Mouse (Mus musculus): ENCODE measurements around the gene Imp3. TPM values are rescaled to one million over a fixed set of nuclear protein-coding genes. Genes with fewer than 3 reads are reported as not detected.

Gene Imp3
- total RNA-seq, 1 experiment, result 108 TPM

- Histone ChIP-seq H3K9me3 (ENCODE audit: control insufficient read depth, insufficient read depth, low read depth, low read length) (no peaks in the 10 kb centered on the region), H3K9ac (ENCODE audit: insufficient read depth, low read depth, low read length, poor library complexity, severe bottlenecking) (no peak overlapping the region), H3K4me3 (ENCODE audit: insufficient read depth in 1 of 2, low read depth in 1 of 2, low read length in 2 of 2, poor library complexity in 1 of 2, severe bottlenecking in 1 of 2) (no peak overlapping the region), H3K27ac (ENCODE audit: insufficient read depth, low read depth, low read length, poor library complexity, severe bottlenecking) (no peak overlapping the region), H3K36me3 (ENCODE audit: control insufficient read depth, insufficient read depth, low read length, poor library complexity, severe bottlenecking) (peaks cover 2% of the 10 kb centered on the region), H3K4me1 (ENCODE audit: control insufficient read depth in 2 of 2, insufficient read depth in 2 of 2, low read length in 2 of 2, poor library complexity in 1 of 2) (no peaks in the 10 kb centered on the region; a peak in 1 of 4 replicates)
- in situ Hi-C loops (cut with MboI; ENCODE audit: low sequenced_read_pairs in 2 of 2, unreplicated experiment in 2 of 2), result no loop called here
- TF ChIP-seq MAFK (IDR thresholded peaks at IDR 0.05; ENCODE audit: insufficient read depth, low read depth, low read length) (no peak), CHD2 (IDR thresholded peaks at IDR 0.05; ENCODE audit: low read depth, low read length) (no peak), ZNF384 (IDR thresholded peaks at IDR 0.05; ENCODE audit: low read depth, low read length) (no peak), ZC3H11A (IDR thresholded peaks at IDR 0.05; ENCODE audit: borderline replicate concordance, low read depth, low read length) (no peak), HCFC1 (IDR thresholded peaks at IDR 0.05; ENCODE audit: borderline replicate concordance, insufficient read depth, low read length) (no peak)
- DNase-seq (ENCODE audit: low read depth, low spot score), result no peak
Measured at GRCm38 (mm10) chr9:56961591-56961990, 24.3 kb downstream of the Imp3 start.

- H3K27ac ChIP-seq (ENCODE audit: insufficient read depth, low read depth, low read length, poor library complexity, severe bottlenecking), result no peak overlapping the region
- no peaks in the 10 kb centered on the region for H3K9me3 ChIP-seq (ENCODE audit: control insufficient read depth, insufficient read depth, low read depth, low read length)
- no peak for TF ChIP-seq CHD2 (IDR thresholded peaks at IDR 0.05; ENCODE audit: low read depth, low read length)
- H3K9ac ChIP-seq (ENCODE audit: insufficient read depth, low read depth, low read length, poor library complexity, severe bottlenecking), result no peak overlapping the region
- H3K4me1 ChIP-seq (ENCODE audit: control insufficient read depth in 2 of 2, insufficient read depth in 2 of 2, low read length in 2 of 2, poor library complexity in 1 of 2), result no peaks in the 10 kb centered on the region
- DNase-seq (ENCODE audit: low read depth, low spot score), result no peak
- in situ Hi-C loops (cut with MboI; ENCODE audit: low sequenced_read_pairs in 2 of 2, unreplicated experiment in 2 of 2), result no loop called here
- H3K4me3 ChIP-seq (ENCODE audit: insufficient read depth in 1 of 2, low read depth in 1 of 2, low read length in 2 of 2, poor library complexity in 1 of 2, severe bottlenecking in 1 of 2), result no peak overlapping the region
- H3K36me3 ChIP-seq (ENCODE audit: control insufficient read depth, insufficient read depth, low read length, poor library complexity, severe bottlenecking), result peaks cover 4% of the 10 kb centered on the region; the same call in 1 of the 2 replicates
Measured at GRCm38 (mm10) chr9:56970158-56970557, 32.9 kb downstream of the Imp3 start.

GRCm38 (mm10) chr9:56973960-56974524, 36.8 kb downstream of the Imp3 start:
- TF ChIP-seq ZC3H11A (IDR thresholded peaks at IDR 0.05; ENCODE audit: borderline replicate concordance, low read depth, low read length) (no peak), ZNF384 (IDR thresholded peaks at IDR 0.05; ENCODE audit: low read depth, low read length) (no peak), CHD2 (IDR thresholded peaks at IDR 0.05; ENCODE audit: low read depth, low read length) (no peak)
- Histone ChIP-seq H3K9me3 (ENCODE audit: control insufficient read depth, insufficient read depth, low read depth, low read length) (no peaks in the 10 kb centered on the region), H3K9ac (ENCODE audit: insufficient read depth, low read depth, low read length, poor library complexity, severe bottlenecking) (no peak overlapping the region), H3K27ac (ENCODE audit: insufficient read depth, low read depth, low read length, poor library complexity, severe bottlenecking) (no peak overlapping the region), H3K36me3 (ENCODE audit: control insufficient read depth, insufficient read depth, low read length, poor library complexity, severe bottlenecking) (peaks cover 5% of the 10 kb centered on the region; the same call in 1 of the 2 replicates), H3K4me1 (ENCODE audit: control insufficient read depth in 2 of 2, insufficient read depth in 2 of 2, low read length in 2 of 2, poor library complexity in 1 of 2) (no peaks in the 10 kb centered on the region), H3K4me3 (ENCODE audit: insufficient read depth in 1 of 2, low read depth in 1 of 2, low read length in 2 of 2, poor library complexity in 1 of 2, severe bottlenecking in 1 of 2) (no peak overlapping the region)
- in situ Hi-C loops (cut with MboI; ENCODE audit: low sequenced_read_pairs in 2 of 2, unreplicated experiment in 2 of 2), result no loop called here
- DNase-seq (ENCODE audit: low read depth, low spot score), result no peak

- no peak for DNase-seq (ENCODE audit: low read depth, low spot score)
- Histone ChIP-seq H3K9ac (ENCODE audit: insufficient read depth, low read depth, low read length, poor library complexity, severe bottlenecking) (no peak overlapping the region), H3K9me3 (ENCODE audit: control insufficient read depth, insufficient read depth, low read depth, low read length) (no peaks in the 10 kb centered on the region), H3K27ac (ENCODE audit: insufficient read depth, low read depth, low read length, poor library complexity, severe bottlenecking) (no peak overlapping the region), H3K4me1 (ENCODE audit: control insufficient read depth in 2 of 2, insufficient read depth in 2 of 2, low read length in 2 of 2, poor library complexity in 1 of 2) (no peaks in the 10 kb centered on the region), H3K36me3 (ENCODE audit: control insufficient read depth, insufficient read depth, low read length, poor library complexity, severe bottlenecking) (peaks cover 5% of the 10 kb centered on the region; the same call in 1 of the 2 replicates), H3K4me3 (ENCODE audit: insufficient read depth in 1 of 2, low read depth in 1 of 2, low read length in 2 of 2, poor library complexity in 1 of 2, severe bottlenecking in 1 of 2) (no peak overlapping the region)
- in situ Hi-C loops (cut with MboI; ENCODE audit: low sequenced_read_pairs in 2 of 2, unreplicated experiment in 2 of 2), result no loop called here
- no peak for TF ChIP-seq ZNF384 (IDR thresholded peaks at IDR 0.05; ENCODE audit: low read depth, low read length)
- no peak for TF ChIP-seq CHD2 (IDR thresholded peaks at IDR 0.05; ENCODE audit: low read depth, low read length)
- no peak for TF ChIP-seq MAFK (IDR thresholded peaks at IDR 0.05; ENCODE audit: insufficient read depth, low read depth, low read length)
- no peak for TF ChIP-seq HCFC1 (IDR thresholded peaks at IDR 0.05; ENCODE audit: borderline replicate concordance, insufficient read depth, low read length)
- TF ChIP-seq ZC3H11A (IDR thresholded peaks at IDR 0.05; ENCODE audit: borderline replicate concordance, low read depth, low read length), result no peak
Measured at GRCm38 (mm10) chr9:56975199-56975598, 37.9 kb downstream of the Imp3 start.

GRCm38 (mm10) chr9:56980186-56980585, 42.9 kb downstream of the Imp3 start:
- Histone ChIP-seq H3K27ac (ENCODE audit: insufficient read depth, low read depth, low read length, poor library complexity, severe bottlenecking) (no peak overlapping the region), H3K9ac (ENCODE audit: insufficient read depth, low read depth, low read length, poor library complexity, severe bottlenecking) (no peak overlapping the region), H3K4me3 (ENCODE audit: insufficient read depth in 1 of 2, low read depth in 1 of 2, low read length in 2 of 2, poor library complexity in 1 of 2, severe bottlenecking in 1 of 2) (no peak overlapping the region), H3K9me3 (ENCODE audit: control insufficient read depth, insufficient read depth, low read depth, low read length) (no peaks in the 10 kb centered on the region), H3K36me3 (ENCODE audit: control insufficient read depth, insufficient read depth, low read length, poor library complexity, severe bottlenecking) (peaks cover 3% of the 10 kb centered on the region), H3K4me1 (ENCODE audit: control insufficient read depth in 2 of 2, insufficient read depth in 2 of 2, low read length in 2 of 2, poor library complexity in 1 of 2) (0 out of 4 replicates have a peak, but pooled peaks cover 0 to 3% of the 10 kb centered on the region in 2 experiments)
- no peak for DNase-seq (ENCODE audit: low read depth, low spot score)
- in situ Hi-C loops (cut with MboI; ENCODE audit: low sequenced_read_pairs in 2 of 2, unreplicated experiment in 2 of 2), result no loop called here
- TF ChIP-seq ZNF384 (IDR thresholded peaks at IDR 0.05; ENCODE audit: low read depth, low read length), result no peak
- no peak for TF ChIP-seq HCFC1 (IDR thresholded peaks at IDR 0.05; ENCODE audit: borderline replicate concordance, insufficient read depth, low read length)
- no peak for TF ChIP-seq CHD2 (IDR thresholded peaks at IDR 0.05; ENCODE audit: low read depth, low read length)

Measured in ES-E14 (cell line).